Mouse (Mus musculus) MEL (cell line): Measurements from ENCODE around the gene 1110008P14Rik.

Source experiments
- CHD2 ChIP-seq: IDR thresholded peaks from 2 replicates; pipeline ENCODE4 v1.6.1; 2011; ENCODE audit warnings: low read length, improper control_type of control experiment
- CTCF ChIP-seq, 3 experiments: IDR thresholded peaks in 2 of 3; conservative IDR thresholded peaks in 1 of 3; 2 replicates each; pipeline ENCODE4 v1.5.1; 2011 to 2012; ENCODE audit warnings: low read length in 3 of 3, low read depth in 2 of 3, mild to moderate bottlenecking in 2 of 3, improper control_type of control experiment in 1 of 3, inconsistent platforms in 1 of 3, mixed read lengths in 1 of 3, moderate library complexity in 1 of 3; ENCODE audit not compliant: control insufficient read depth in 1 of 3, insufficient read depth in 1 of 3, poor library complexity in 1 of 3, severe bottlenecking in 1 of 3
- EP300 ChIP-seq, 2 experiments: IDR thresholded peaks; 2 replicates each; pipeline ENCODE4 v1.6.1; 2011; ENCODE audit warnings: improper control_type of control experiment in 2 of 2, low read length in 2 of 2, low read depth in 1 of 2, mild to moderate bottlenecking in 1 of 2
- ETS1 ChIP-seq: IDR thresholded peaks from 2 replicates; pipeline ENCODE4 v1.6.1; 2012; ENCODE audit warnings: low read depth, mild to moderate bottlenecking, inconsistent platforms, low read length, improper control_type of control experiment, moderate library complexity
- GATA1 ChIP-seq: IDR thresholded peaks from 2 replicates; pipeline ENCODE4 v1.6.1; 2011; ENCODE audit warnings: low read depth, low read length, improper control_type of control experiment
- HCFC1 ChIP-seq: IDR thresholded peaks from 2 replicates; pipeline ENCODE4 v1.6.1; 2012; ENCODE audit warnings: low read depth, mild to moderate bottlenecking, inconsistent platforms, low read length, improper control_type of control experiment, moderate library complexity
- MAZ ChIP-seq: IDR thresholded peaks from 2 replicates; pipeline ENCODE4 v1.6.1; 2012; ENCODE audit warnings: low read depth, mild to moderate bottlenecking, inconsistent platforms, low read length, improper control_type of control experiment
- MEF2A ChIP-seq: IDR thresholded peaks from 2 replicates; pipeline ENCODE4 v1.6.1; 2014; ENCODE audit warnings: low read depth, mild to moderate bottlenecking, inconsistent platforms, low read length, improper control_type of control experiment; ENCODE audit not compliant: poor library complexity, insufficient replicate concordance, severe bottlenecking; ENCODE audit errors: extremely low read depth
- POLR2A ChIP-seq, 2 experiments: IDR thresholded peaks; 2 replicates each; pipeline ENCODE4 v1.6.1; 2011 to 2012; ENCODE audit warnings: low read length in 2 of 2, mild to moderate bottlenecking in 2 of 2, control low read depth in 1 of 2, improper control_type of control experiment in 1 of 2, low read depth in 1 of 2, moderate library complexity in 1 of 2; ENCODE audit not compliant: control insufficient read depth in 1 of 2, insufficient read depth in 1 of 2, poor library complexity in 1 of 2
- USF1 ChIP-seq: IDR thresholded peaks from 2 replicates; pipeline ENCODE4 v1.6.1; 2014; ENCODE audit warnings: low read depth, mild to moderate bottlenecking, inconsistent platforms, low read length, improper control_type of control experiment, moderate library complexity
- USF2 ChIP-seq, 2 experiments: IDR thresholded peaks; 2 replicates each; pipeline ENCODE4 v1.6.1; 2011 to 2012; ENCODE audit warnings: improper control_type of control experiment in 2 of 2, low read length in 2 of 2, borderline replicate concordance in 1 of 2, inconsistent platforms in 1 of 2, low read depth in 1 of 2, mild to moderate bottlenecking in 1 of 2; ENCODE audit not compliant: insufficient read depth in 1 of 2
- ZKSCAN1 ChIP-seq: IDR thresholded peaks from 2 replicates; pipeline ENCODE4 v1.6.1; 2012; ENCODE audit warnings: low read depth, mild to moderate bottlenecking, inconsistent platforms, low read length, improper control_type of control experiment, moderate library complexity

- no peak for TF ChIP-seq ETS1
- no peak for TF ChIP-seq POLR2A (IDR thresholded peaks at IDR 0.05; ENCODE audit: control insufficient read depth in 1 of 2, insufficient read depth in 1 of 2, low read depth in 1 of 2, low read length in 2 of 2, poor library complexity in 1 of 2)
- TF ChIP-seq ZKSCAN1, result no peak
- TF ChIP-seq CTCF (IDR thresholded peaks at IDR 0.05 in 2 of 3, conservative IDR thresholded peaks at IDR 0.05 in 1 of 3; ENCODE audit: control insufficient read depth in 1 of 3, insufficient read depth in 1 of 3, low read depth in 2 of 3, low read length in 3 of 3, poor library complexity in 1 of 3, severe bottlenecking in 1 of 3), result no peak
- TF ChIP-seq CHD2, result no peak
- no peak for TF ChIP-seq USF2 (IDR thresholded peaks at IDR 0.05; ENCODE audit: borderline replicate concordance in 1 of 2, insufficient read depth in 1 of 2, low read depth in 1 of 2, low read length in 2 of 2)
- no peak for TF ChIP-seq HCFC1
- no peak for TF ChIP-seq USF1
- no peak for TF ChIP-seq GATA1
- TF ChIP-seq MEF2A, result no peak
- TF ChIP-seq MAZ, result no peak
- no peak for TF ChIP-seq EP300 (IDR thresholded peaks at IDR 0.05; ENCODE audit: low read depth in 1 of 2, low read length in 2 of 2)
These were observed 39.7 kb downstream of the 1110008P14Rik start for GRCm38 (mm10) chr2:32342039-32342438.
